Mouse (Mus musculus) heart, postnatal 0 days (tissue): ENCODE data around the gene A430005L14Rik.

ENCODE experiments used
- CTCF ChIP-seq: IDR thresholded peaks from 2 replicates; pipeline ENCODE4 v1.5.1; 2016; ENCODE audit warnings: antibody characterized with exemption, control low read depth, low read depth
- EP300 ChIP-seq: IDR thresholded peaks from 2 replicates; pipeline ENCODE4 v1.6.1; 2016; ENCODE audit warnings: antibody characterized with exemption, low read depth

GRCm38 (mm10) chr4:153955651-153956050 lies 1.4 kb upstream of the A430005L14Rik start:
- no peak for TF ChIP-seq CTCF
- no peak for TF ChIP-seq EP300
